Mouse (Mus musculus): Measurements from ENCODE around the gene Cbx2.

The Cbx2 gene

DNA sequence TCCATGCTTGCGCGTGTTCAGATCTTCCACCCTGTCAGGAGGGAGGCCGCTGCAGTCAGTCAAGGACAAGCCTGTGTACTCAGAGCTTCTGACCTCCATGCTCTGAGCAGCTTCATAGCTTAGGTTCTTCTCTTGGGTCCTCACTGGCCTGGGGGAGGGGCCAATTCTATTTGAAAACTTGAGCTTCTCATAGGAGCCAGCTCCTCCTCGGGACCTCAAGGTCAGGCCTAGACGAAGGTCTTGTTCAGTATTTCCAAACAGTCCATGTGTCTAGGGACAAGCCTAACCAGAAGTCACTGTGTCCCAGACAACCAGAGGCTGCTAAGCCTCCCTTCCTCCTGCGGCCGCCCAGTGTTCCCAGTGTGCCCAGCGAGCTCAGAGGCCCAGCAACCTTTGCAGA is 44.1 kb downstream of the Cbx2 start:
- DNase-seq = no peak

DNA sequence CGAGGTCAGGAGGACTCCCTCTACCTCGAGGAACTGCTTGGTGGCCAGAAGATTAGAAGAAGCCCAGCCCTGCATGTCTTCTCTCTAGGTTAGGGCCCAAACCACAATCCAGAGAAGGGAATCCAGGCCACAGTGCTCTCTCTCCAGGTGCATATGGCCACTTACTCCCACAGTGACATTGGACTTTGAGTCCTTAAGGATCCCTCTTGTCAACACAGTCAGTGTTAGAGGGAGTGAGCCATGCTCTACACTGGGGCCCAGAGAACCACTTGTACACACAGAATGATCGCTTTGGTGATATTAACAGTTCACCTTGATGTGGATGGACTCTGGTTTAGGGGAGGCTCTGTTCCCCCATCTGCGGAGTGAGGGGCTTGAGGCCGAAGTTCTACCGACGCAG is 49.5 kb downstream of the Cbx2 start:
- DNase-seq = no peak

DNA sequence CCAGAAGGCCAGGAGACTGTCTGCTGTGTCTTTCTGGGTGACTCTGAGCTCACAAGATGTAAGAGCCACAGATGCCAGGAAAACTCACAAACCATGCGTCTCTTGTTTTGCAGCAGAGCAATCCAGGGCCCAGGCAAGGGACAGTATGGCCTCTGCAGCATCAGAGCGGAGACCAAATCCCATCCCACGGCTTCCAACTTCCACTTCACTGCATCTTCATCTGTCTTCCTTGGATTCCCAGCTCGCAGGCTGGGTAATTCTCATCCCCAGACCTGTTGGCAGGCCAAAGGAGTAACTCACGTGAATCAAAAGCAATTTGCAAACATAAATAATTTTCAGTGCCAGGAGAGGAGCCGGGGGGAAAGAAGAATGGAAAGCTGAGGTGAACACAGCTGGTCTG is 50.2 kb downstream of the Cbx2 start:
- no peak for DNase-seq

DNA sequence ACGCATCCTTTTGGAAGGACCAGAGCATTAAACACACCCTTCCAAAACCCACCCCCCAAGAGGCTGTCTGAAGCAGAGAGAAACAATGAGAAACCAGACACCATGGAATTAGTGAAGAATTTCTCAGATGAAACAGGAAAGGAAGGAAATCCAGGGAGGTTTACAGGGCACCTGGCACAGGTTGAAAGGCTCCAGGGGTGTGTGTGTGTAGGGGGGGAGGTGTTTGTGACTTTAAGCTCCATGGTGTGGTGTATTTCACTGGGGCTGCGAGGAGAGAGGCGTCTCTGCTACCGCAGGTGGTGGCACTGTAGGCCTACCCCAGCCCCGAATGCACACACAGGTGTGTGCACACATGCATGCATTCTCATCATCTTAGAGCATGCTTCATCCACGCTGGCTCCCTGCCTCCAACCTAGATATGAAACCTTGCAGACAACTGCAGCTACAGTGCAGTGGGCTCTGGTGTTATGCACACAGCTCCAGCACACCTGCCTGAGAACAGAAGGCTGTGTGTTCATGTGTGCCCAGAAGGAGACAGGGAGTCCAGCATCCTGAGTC is 51.2 kb downstream of the Cbx2 start:
- no peak for DNase-seq

DNA sequence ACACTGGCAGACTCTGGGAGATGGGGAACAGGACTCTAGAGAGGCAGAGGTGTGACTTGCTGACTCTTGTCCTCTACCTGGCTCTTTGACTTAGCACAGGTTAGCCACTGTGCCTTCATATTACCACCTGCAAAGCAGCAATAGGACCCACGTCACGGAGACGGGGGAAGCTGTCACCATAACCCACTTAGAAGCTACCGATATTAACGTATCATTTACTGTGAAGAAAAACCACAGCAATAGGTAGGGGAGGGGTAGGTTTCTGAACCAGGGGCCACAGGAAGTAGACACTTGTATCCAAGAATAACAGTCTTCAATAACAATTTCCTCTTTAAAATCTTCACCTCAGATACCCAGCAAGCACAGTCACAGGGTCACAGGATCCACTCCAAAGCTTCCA is 53.0 kb downstream of the Cbx2 start:
- DNase-seq = no peak

DNA sequence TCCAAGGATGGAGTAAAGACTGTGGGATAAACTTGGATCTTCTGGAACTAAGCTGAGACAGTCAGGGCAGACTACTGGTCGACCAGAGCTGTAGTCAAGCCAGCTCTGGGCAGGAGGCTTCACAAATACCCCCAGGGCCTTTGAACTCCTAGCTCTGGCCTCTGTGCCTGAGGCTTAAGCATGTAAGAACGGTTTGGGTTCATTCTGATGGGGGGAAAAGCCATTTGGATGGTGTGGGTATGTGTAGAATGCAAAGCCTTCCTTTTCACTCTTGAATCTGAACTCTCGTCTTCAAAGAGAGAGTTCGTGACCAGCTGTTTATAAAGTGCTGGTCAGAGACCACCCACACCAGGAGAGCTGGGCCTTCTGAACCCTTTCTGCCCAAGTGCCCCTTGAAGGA is 55.0 kb downstream of the Cbx2 start:
- DNase-seq = no peak

DNA sequence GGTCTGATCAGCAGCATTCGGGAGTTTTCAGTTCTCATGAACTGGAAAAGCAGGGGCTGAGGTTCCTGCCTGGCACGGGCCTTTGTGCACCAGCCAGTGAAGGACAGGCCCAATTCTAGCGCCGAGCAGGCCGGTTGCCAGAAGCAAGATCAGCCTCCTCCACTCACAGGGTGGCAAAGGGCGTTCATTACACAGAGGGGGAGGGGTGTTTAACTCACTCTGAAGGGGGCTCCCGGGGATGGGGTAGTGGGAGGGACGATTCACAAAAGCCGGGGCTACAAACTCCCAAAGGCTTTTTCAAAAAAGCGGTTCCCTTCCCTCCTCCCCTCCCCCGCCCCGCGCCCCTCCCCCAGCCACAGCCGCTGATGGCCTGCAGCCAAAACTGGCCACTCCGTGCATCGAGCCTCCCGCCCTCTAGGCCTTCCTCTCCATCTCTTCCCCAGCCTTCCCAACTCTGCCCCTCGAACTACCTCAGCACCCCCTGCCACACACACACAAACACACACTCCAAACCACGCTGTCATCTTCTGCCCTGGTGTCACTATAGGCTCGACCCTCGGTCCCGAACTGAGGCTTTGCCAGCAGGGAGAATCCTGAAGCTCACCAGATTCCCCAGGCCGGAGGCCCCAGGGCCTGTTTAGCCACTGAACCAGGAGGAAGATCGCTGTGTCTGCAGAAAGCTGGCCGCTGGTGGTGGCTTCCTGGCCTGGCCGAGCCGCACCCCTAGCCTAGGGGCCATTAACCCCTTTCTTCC is 56.1 kb downstream of the Cbx2 start:
- peak; percentile 71 to 82 for DNase-seq

DNA sequence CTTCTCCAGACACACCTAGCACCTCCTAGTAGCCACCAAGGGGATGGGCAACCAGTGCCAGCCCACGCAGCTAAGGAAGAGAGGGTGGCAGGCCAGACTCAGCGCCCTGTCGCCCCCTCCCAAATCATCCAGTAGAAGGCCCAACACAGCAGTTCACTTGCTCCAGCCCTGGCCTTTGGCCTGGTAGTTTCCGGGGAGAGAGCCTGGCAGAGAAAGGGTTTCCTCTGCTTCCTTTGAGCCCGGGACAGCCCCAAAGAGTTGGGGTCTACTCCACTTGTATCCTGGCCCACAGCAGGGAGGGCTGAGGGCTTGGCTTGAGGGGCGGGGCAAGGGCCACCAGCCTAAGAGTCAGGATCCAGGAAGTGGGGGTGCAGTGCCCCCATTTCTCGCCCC is 56.7 kb downstream of the Cbx2 start:
- no peak for DNase-seq

DNA sequence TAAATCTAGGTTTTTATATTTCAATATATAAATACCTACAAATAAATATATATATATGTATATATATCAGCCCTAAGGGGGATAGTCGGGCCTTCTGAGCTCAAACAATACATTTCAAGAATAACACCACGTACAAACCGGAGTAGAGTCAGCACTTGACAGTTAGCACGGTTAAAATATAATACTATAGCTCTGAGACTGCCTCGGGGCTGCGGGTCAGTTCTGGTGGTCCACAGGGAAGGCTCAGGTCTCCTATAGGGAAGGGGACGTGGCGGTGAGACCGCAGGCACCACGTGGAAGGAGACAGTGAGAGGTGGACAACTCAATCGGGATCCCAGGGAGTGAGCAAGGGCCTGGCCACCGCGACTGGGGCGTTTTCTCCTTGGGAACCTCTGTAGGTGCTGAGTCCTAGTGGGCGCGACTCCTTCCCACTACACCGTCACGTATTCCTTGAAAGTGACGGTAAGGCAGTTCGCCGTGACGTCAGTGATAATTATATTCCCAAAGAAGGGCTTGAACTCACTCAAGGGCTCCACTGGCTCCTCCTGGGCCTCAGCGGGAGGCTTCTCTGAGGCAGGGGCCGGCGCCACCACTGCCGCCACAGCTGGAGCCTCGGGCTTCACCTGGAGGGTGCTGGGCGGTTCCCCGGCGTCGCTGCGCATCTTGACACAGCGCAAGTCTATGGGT is 57.8 kb downstream of the Cbx2 start:
- no peak for DNase-seq

Data from lung, postnatal 4 days (tissue).